Mouse (Mus musculus) adrenal gland, postnatal 36 days (tissue): ENCODE data around the gene Snrpf. TPM values are rescaled to one million over a fixed set of nuclear protein-coding genes. Genes with fewer than 3 reads are reported as not detected.
"Not testable (repeated sequence)": the region's sequence is repeated elsewhere in the genome, so short reads cannot be mapped to it uniquely, and the experiment has no call there.

ENCODE experiments used
- DNase-seq, 2 experiments: peaks; one replicate each; pipeline ENCODE4 v3.0.0; 2021; ENCODE audit warnings: mixed read lengths in 1 of 2
- total RNA-seq, 2 experiments: library from RNA; stranded (reverse); gene quantifications; 2 replicates each; pipeline ENCODE4 v1.2.3; 2021

The Snrpf gene
- total RNA-seq, 2 experiments from 2014 or later = 15.3 to 17.3 TPM

DNA sequence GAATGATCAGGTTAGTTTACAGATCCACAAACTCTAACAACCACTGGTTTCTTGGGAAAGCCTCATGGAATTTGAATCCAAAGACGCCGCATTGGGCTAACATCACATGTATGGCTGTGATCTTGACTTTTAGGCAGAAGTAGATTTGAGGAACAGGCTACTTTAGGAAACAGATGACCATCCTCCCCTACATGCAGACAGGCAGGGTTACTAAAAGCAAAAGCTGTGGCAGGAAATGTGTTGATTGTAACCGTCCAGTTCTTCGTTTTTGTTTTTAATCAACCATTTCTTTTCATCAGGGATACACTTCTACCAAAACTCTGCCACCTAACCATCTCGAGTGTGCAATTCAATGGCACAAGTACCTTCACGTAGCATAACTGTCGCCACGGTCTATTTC lies 13.5 kb downstream of the Snrpf start:
- no peak for DNase-seq

DNA sequence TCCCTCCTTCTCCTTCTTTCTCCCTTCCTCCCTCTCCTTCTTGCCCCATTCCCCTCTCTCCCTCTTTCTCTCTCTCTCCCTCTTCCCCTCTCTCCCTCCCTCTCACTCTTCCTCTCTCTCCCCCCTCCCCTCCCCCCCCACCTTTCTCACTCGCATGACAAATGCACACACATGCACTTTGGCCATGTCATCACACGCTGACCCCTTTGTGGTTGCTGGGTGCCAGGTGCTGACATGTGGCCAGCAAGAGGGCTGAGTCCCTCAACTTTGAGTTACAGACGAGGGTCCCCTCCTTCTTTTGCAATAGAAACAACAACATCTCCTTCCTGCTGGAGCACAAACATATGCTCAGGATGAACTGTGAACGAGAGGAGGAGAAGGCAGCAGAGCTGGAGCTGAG lies 14.5 kb downstream of the Snrpf start:
- DNase-seq = no peak

DNA sequence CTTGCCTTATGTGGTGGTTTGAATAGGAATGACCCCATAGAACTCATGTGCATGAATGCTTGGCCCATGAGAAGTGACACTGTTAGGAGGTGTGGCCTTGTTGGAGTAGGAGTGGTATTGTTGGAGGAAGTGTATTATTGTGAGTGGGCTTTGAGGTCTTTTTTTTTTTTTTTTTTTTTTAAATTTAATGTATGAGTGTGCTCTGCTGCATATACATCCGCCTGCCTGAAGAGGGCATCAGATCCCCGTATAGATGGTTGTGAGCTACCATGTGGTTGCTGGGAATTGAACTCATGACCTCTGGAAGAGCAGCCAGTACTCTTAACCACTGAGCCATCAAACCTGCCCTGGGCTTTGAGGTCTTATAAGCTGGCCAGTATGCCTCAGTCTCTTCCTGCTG lies 17.3 kb downstream of the Snrpf start:
- no peak for DNase-seq

DNA sequence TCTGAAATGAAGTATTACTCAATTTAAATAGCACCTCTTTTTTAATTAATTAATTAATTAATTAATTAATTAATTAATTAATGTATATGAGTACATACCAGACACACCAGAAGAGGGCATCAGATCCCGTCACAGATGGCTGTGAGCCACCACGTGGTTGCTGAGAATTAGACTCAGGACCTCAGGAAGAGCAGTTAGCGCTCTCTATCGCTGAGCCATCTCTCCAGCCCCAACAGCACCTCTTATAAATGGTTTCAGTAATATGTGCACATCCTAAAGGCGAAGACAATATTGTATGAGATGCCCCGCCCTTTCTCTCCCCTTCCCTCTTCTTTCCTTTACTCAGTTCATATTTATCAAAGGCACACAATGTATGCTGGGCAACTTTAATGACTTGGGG lies 20.8 kb downstream of the Snrpf start:
- DNase-seq = no peak

DNA sequence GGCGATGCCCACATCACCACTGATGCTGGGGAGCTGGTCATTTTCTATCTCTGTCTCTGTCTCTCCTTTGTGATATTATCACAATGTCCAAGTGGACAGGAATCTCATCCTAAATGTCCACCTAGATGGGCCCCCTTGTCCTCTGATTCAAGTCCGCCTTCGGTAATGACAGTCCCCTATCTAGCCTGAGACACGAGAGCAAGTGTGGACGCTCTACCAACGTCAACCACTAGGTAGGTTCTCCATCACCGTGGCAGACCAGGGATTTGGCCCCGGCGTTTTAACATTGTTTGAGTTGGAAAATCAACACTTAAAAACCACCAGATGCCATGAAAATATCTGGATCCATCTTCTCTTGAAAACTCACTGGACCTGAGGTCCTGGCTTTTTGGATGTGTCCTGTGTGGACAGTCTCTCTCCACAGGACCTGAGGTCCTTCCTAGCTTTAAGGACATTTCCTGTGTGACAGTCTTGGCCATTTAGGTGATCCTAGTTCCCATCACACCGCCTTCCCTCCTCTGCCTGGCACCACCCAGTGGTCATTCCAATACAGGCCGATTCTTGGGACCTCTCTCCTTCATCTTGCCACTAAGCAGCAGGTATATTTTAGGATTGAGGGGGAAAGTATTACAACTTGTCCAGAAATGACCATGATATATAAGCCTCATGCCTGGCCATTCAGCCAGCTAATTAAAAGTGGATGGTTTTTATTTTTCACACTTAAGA lies 21.5 kb downstream of the Snrpf start:
- no peak for DNase-seq

DNA sequence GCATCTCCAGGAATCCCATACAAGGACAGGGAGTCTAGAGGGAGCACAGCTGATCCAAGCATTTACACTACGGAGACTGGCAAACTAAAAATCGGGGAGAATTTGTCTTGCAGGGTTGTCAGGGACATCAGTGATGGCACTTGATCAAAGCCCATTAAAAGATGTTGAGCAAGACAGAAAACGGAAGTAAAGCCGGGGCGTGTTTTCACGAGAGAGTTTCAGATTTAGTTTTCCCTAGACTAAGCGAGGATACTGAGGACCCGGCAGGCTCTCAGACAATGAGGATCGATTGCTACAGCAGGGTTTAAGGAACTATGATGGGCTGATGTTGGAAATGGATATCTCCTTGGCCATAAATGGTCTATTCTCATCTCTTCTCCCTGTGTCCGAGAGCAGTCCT lies 22.4 kb downstream of the Snrpf start:
- DNase-seq = no peak

DNA sequence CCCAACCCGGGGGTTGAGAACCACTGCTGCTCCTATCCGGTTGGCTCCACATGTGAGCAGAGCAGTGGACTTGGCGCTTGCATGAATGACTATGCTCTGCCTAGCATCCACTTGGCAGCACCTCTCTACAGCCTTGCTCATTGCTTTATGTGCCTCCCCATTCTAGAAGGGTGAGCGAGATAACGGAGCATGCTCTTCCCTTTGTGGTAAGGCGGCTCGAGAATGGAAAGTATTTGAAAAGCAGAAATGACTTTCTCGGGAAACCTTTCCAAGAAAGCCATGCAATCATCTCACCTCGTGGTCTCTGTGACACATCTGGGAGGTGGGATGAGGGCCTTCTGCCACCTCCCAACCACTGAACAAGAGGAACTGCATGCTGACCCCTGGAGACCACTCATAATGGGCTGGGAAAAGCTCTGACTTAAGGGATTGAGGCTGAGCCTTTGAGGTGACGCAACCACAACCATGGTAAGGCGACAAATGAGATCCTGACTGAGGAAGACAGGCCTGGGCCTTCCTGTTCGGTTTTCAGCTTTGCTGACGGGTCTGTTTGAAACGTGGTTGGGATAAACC lies 24.9 kb downstream of the Snrpf start:
- DNase-seq = no peak

DNA sequence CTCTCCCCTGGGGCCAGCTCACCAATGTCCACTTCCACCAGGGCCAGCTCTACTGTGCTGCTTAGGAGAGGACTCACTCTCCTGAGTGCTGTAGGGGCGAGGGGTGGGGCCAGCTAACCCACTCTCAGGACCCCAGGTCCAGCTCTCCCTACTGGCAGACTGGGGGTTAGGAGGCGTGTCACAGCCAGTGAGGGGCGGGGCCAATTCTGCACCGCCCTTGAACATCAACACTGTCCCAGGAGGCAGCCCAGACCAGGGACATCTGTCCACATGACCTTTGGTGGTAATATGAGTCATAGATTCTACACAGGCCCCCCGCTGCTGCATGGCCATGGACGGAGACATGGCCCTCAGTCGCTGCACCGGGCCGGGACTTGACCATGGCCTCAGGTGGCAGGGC lies 29.7 kb downstream of the Snrpf start:
- DNase-seq = peak; percentile 64 to 77

DNA sequence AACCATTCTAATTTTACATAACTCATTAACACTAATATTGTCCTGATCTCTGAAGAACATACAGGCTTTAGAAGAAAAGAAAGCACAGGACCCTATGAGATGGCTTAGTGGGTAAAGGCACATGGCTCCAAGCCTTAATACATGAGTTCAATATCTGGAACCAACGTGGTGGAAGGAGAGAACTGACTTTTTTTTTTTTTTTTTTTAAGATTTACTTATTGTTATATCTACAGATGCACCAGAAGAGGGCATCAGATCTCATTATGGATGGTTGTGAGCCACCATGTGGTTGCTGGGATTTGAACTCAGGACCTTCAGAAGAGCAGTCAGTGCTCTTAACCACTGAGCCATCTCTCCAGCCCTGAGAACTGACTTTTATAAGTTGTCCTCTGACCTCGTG lies 31.5 kb downstream of the Snrpf start:
- not testable (repeated sequence) for DNase-seq

DNA sequence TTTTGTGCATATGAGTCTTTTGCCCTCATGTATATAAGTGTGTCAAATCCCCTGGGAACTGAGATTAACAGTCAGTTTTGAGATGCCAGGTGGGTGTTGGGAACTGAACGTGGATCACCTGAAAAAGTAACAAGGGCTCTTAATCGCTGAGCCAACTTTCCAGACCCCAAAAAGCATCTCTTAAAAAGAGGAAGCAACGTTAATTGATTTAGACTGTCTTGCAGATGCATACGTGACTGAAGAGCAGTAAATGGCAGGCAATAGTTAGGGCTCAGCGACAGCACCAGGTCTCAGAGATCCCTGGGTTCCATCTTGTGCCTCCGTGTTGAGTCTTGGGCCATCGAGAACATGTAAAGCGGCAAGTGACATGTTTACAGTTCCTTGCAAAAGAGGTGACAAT lies 36.9 kb downstream of the Snrpf start:
- no peak for DNase-seq

DNA sequence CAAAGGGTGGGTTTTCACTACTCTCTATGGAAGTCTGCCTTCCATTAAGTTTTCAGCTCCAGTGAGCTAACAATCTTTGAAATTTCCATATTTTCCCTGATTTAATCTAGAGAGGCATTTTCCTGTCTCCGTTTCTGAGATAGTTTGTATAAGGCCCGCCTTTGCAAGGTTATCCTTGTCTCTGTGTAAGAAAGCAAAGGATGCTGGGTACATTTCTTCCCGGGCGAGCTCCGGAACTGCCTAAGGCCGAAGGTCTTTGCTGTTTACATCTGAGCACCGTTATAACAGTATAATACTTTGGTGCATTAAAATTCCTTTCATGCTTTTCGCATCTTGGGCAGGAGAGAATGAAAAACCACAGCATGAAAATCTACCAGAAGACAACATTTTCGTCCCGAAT lies 39.7 kb downstream of the Snrpf start:
- no peak for DNase-seq

DNA sequence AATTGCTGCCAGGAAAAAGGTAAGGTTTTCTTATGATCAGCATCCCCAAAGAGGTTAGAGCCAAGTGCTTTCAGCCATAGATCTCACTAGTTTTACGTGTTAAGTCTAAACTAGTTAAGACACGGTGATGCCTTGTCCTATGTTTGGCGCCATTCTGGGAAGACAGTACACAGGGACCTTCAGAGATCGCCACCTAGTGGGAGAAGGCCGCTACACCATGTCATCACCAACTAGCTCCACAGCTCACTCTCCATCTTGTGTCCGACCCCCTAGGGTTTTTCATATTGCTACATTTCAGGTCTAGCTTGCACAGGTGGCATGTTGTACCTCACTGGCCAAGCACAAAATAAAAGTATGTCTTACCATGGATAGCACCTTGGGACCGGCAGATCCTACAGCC lies 40.5 kb downstream of the Snrpf start:
- DNase-seq = peak; percentile 76 to 77

DNA sequence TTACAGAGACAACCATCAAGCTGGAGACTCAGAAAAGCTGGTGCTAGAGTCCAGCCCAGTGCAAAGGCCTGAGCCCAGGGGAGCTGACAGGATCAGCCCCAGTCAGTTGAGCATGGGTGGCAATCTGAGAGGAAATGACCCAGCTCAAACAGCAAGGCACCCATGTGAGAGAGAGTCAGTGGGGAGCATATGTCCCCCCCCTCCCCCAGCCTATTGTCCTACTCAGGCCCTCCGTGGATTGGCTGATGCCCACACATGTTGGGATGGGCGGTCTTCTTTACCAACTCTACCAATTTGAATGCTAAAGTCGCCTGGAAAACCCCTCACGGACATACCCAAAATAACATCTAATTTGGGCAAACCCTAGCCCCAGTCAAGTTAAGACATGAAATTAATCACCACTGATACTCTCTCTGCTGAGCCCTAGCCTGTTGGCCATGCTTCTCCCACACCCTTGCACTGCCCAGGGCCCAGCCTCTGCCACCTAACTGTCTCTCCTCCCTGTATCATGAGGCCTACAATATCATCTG lies 41.7 kb downstream of the Snrpf start:
- DNase-seq = no peak

DNA sequence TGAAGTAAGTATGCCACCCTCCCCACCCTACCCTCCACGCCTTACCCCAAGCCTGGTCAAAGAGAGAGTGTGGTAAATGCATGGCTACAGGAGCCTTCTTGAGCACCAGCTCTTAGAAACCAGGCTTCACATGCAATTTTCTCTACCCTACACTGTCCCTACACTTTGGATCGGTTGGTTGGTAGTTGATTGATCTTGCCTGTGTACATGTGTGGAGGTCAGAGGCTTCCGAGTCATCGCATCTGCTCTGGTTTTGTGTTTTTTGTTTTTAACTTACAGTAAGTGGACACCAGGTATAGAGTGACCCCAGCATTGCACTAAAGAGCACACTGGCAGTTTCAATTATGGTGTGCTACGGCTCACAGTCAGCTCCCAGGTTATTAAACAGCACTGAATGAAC lies 45.3 kb downstream of the Snrpf start:
- no peak for DNase-seq

DNA sequence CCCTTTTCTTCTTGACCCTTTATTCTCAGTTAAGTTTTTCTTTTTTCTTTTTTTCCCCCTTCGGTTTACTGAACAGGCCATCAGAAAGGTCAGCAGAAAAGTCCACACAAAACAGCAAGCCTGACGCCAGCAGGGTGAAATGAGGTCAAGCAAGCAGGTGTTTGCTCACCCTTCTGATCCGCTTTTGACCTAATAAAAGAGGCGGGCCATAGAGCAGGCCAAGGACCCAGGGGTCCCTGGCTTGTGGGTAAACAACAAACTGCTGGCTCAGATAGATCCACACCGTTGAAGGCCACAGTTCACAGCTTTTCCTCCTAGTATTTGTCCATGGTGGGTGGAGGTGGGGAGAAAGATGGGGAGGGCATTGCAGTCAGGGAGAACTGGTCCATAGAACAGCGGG lies 46.3 kb downstream of the Snrpf start:
- DNase-seq = no peak

DNA sequence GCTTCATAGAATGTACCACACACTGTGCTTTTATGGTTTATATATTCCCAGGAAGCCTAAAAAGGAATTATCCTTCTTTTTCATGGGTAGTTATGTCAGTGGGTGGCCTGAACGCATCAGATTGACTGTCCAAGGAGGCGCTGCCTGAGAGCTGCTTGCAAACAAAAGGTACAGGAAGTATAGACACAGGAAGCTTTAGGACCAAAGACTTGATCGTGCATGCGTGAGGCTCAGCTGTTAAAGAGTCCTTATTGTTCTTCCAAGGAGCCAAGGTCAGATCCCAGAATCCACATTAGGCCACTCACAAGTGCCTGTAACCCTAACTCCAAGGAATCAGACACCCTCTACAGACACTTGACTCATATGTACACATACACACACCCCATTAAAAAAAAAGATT lies 47.1 kb downstream of the Snrpf start:
- no peak for DNase-seq

DNA sequence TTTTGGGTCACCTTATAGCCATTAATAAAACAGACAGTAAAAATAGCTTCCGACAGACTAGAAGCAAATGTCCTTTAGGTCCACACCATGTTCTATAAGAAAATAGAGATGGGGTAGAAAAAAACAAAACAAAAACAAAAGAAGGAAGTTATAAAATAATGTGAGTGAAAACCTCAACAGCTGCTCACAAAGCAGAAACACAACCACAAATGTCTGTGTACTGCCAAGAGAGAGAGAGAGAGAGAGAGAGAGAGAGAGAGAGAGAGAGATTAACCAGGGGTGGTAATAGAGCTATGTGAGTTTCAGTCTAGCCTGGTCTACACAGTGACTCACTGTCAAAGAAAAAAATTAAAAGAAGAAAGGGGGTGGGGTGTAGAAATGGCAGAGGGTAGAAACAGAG lies 47.9 kb downstream of the Snrpf start:
- DNase-seq = no peak

DNA sequence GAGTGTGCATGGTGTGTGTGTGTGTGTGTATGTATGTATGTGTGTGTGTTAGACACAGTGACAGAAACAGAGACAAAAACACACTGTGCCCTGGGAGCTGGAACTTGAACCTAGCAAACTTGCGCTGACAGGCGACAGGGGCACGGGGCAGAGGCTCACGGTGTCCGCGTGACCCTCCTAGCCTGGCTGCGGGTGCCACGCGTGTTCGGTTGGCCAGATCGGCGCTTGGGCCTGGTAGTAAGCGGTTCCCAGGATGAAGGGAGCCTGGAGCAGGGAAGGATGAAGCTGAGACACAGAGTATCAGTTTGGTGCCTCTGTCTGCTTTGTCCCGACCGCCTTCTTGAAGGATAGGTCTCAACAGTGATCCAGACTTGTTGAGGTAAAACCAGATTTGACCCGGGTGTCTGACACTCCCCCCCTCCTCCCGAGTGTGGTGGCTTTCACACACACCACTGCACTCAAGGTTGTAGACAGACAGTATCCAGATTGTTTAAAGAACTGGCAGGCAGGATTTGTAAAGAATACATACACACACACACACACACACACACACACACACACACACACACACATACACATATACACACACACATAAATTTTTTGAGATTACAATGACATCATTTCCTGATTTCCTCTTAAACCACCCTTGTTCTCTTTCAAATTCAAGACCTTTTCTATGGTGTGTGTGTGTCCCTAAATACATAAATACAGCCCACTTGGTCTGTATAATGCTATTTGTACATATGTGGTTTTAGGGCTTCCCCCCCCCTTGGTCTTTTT lies 48.9 kb downstream of the Snrpf start, which contains the start of gene Ccdc38:
Ccdc38 (plus strand) TSS at position 202 of the 780 bp plus-strand sequence.
- no peak for DNase-seq

DNA sequence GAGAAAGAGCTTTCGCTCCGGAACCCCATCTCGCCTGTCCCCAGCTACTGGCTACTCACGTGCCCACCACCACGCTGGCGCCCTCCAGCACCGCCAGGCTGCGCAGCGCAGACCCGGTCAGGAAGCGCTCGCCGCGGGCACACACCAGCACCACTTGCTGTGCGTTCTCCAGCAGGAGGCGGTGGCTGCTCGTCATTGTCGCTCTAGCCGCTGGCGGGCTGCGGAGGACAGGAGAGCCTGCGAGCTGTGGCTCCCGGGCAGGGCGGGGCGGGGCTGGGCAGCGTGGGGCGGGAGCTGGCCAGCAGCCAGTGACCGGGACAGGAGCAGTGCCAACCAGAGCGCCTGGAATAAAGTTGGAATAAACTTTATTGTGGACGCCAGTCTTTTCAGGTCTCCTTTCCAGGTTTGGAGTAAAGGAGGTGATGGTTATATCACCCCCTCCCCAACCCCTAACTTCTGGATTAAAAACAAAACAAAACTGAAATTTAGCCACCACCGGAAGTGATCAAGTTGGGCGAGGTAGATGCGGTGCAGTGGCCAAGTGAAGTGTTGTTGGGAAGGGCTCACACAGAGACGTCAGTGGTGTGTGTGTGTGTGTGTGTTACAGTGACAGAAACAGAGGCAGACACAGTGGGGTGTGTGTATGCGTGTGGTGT lies 49.6 kb downstream of the Snrpf start, which contains the start of gene Amdhd1:
Amdhd1 (minus strand) TSS at position 259 of the 656 bp plus-strand sequence.
- peak; percentile 92 to 93 for DNase-seq

DNA sequence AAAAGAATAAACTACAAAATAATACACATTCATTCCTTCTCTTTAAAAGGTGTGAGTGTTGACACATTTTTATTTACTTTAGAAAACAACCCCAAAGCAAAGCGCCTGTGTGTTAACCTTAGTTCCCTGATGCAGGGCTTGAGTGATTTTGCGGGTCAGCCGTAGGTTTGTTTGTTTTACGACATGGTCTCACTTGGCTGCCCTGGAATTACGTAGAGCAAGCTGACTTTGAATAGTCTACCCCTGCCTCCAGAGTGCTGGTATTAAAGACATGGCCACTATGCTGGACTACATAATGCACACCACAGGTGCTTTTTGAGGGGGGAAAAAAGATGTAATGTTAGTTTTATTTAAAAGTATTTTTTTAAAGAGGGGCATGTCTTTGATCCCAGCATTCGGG lies 50.7 kb downstream of the Snrpf start:
- DNase-seq = no peak

DNA sequence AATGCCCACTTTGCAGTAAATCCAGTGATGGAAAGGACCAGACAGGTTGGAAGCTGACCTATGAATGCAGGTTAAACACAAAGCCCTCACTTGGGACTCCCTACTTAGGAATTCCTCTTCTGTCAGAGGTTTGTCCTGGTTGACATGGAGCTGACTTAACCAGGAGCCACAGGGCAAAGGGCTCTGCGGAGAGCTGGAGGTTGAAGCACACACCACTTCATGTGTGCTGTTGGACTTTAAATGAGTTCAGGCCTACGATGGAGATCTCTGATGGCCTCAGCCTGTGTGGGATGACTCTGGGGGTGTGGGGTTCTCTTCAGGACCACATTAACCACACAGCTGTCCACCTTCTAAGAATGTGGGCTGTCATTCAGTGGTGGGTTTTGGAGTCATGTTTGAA lies 51.2 kb downstream of the Snrpf start:
- no peak for DNase-seq
